Mouse (Mus musculus): Measurements from ENCODE around the gene Ntn3.

Gene Ntn3

DNA sequence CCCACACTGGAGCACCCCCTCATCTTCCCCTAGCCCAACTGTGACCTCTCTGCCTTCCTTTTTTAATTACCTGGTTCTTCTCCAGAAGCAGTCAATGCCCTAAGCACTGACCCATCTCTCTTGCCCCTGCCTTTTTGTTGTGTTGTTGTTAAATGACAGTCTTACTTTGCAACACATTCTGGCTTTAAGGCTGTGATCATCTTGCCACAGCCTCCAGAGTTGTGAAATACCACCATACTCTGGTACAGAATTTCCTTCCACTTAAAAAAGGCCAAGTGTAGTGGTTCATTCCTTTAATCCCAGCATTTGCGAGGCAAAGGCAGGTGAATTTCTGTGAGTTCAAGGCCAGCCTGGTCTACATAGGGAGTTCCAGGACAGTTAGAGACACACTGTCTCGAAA is 18.4 kb downstream of the Ntn3 start:
- DNase-seq (ENCODE audit: low spot score) = no peak

- DNase-seq (ENCODE audit: low spot score) = no peak
Observed at GRCm38 (mm10) chr17:24174259-24174658, 35.1 kb downstream of the Ntn3 start.

DNA sequence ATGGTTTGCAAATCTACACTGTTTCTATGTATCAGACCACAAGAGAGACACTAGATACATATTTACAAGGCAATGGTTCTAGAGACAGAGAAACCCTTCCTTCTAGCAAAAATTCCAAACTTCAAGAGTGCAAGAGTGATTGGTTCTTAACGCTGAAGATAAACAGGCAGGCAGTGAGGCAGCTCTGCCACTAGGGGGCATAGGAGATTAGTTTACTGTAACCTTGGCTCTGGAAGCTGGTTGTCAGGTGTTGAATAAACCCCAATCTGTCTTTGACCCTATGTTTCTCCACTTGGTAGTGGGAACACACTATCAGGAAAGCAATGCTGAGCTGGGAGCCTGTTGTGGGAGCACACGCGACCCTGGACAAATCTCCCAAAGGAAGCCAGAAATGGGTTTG is 35.9 kb downstream of the Ntn3 start:
- DNase-seq (ENCODE audit: low spot score) = peak; percentile 93

GRCm38 (mm10) chr17:24171738-24172137 is 37.6 kb downstream of the Ntn3 start:
- no peak for DNase-seq (ENCODE audit: low spot score)

- DNase-seq (ENCODE audit: low spot score) = no peak
Observed at GRCm38 (mm10) chr17:24170729-24171128, 38.6 kb downstream of the Ntn3 start.

- no peak for DNase-seq (ENCODE audit: low spot score)
Observed at GRCm38 (mm10) chr17:24170125-24170524, 39.2 kb downstream of the Ntn3 start.

DNA sequence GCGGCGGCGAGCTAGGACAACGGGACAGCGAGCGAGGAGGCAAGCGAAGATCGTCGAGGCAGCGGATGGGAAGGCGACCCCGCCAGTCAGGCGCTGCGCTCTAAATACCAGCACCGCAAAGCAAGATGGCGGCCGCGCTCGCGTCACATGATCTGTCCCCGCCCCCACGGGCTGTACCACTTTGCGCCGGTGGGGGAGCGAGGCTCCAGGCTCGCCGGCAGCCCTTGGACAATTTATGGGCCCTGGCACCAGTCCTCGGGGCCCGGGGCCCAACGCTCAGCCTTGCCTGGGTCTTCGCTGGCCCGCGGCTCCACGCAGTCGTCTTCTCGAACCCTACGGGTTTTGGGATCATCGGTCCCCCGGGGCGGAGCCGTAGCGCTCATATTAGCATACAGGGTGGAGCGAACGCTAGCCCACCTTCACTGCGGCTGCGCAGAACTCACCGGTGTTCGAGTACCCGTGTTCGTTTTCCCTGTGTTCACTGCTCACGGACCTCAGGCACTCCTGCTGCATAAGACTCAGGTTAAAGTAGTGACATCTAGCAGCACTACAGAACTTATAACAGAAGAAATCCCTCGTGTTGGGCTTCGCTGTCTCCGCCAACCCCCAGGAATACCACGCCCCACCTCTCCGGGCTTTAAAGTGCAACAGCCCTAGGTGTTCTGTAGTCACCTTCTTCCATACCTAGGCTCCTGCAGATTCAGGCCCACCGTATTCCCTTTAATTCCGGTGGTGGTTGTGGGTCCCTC is 39.8 kb downstream of the Ntn3 start, which contains the start of gene Atp6v0c:
Gene Atp6v0c, minus strand, starts transcription at position 386 of the 749 bp plus-strand sequence.
- DNase-seq (ENCODE audit: low spot score) = peak; percentile 96

GRCm38 (mm10) chr17:24168590-24169277 is 40.6 kb downstream of the Ntn3 start:
- peak; percentile 67 for DNase-seq (ENCODE audit: low spot score)

DNA sequence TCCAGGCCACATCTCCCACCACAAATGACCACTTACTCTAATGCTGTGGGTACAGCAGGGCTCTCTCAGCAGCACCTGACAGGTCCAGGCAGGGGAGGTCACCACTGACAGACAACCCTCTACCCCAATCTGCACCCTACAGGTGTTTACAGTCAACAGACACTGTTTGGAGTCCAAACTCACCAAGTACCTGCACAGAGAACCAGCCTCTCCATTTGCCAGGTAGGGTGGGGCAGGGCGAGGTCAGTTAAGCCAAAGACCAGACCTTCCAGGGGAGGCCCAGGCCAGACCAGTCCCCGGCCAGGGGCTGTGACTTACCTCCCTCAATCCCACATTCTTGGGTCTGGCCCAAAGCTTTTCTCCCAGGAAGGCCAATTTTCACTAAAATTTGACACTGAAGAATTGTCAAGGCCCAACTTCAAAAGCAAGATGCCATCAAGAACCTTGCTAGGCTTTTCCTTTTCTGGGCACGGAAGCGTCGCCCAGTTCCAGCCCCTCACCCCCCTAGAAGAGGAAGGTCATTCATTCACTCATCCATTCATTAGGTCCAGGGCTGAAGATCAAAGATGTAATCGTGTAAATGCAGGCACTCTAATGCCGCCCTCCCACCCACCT is 41.3 kb downstream of the Ntn3 start:
- no peak for DNase-seq (ENCODE audit: low spot score)

GRCm38 (mm10) chr17:24167120-24167519 is 42.2 kb downstream of the Ntn3 start:
- DNase-seq (ENCODE audit: low spot score) = no peak

DNA sequence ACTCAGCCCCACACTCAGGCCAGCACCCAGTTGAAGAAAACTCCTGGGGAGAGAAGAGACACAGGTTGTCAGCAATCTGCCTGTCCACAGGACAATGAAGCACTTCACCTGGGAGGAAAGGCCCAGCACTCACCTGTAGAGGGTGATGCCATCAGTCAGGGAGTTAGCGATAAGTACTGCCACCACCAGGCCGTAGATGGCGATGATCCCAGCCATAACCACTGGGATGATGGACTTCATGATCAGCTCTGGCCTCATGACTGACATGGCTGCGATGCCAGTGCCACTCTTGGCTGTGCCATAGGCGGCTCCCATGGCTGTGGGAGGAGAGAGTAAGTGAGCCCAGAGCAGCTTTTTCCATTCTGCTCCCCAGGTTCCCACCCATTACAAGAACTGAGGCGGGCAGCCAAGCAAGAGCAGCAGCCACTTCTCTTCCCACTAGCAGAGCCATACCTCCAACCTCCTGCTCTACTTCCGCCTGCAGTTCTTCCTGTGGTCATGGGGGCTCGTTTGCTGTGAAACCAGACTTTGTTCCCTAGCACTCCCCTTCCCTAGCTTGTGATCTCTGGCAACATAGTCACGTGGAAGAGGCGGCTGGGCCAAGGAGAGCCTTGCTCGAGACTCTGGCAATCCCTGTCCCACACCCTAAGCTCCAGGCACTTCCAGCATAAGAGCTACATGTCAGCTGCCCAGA is 44.6 kb downstream of the Ntn3 start:
- no peak for DNase-seq (ENCODE audit: low spot score)

- peak; percentile 98 for DNase-seq (ENCODE audit: low spot score)
Observed at GRCm38 (mm10) chr17:24163176-24163962, 46.0 kb downstream of the Ntn3 start, which contains the start of gene Amdhd2. Amdhd2 (minus strand) TSS chr17:24163766.

GRCm38 (mm10) chr17:24162584-24163175 is 46.7 kb downstream of the Ntn3 start:
- no peak for DNase-seq (ENCODE audit: low spot score)

DNA sequence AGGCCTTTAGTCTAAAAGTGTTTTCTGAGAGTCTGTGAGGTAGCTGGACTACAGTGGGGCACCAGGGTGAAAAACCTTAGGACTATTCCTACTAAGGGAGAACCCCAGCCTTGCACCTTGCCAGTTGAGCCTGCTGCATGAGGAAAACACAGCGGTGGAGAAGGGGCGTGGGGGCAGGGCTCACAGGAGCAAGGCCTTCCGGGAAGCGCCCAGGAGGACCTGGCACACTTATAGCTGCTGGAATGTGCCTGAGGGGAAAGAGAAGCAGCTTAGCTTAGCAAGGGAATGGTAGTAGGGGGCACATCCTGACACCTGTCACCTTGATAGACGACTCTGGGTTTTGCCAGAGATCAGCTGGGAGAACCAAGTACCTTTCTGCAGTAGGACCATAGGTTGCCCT is 47.9 kb downstream of the Ntn3 start:
- no peak for DNase-seq (ENCODE audit: low spot score)

DNA sequence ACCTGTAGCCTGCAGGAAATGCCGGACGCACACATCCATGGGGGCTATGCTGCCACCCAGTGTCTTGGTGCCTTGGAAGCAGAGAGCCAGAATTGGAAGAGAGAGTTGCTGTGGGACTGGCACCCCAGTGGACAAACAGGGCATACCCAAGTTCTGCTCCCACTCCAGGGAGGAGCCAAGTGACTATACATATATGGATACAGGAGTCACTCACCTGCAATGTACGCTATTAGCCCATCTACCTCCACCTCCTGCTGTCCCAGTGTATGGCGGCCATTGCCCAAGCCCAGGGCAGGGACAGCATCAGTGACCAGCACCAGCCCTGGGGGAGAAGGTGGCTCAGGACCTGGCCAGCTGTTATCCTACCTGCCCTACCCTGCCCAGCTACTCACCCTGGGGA is 51.8 kb downstream of the Ntn3 start:
- DNase-seq (ENCODE audit: low spot score) = no peak

DNA sequence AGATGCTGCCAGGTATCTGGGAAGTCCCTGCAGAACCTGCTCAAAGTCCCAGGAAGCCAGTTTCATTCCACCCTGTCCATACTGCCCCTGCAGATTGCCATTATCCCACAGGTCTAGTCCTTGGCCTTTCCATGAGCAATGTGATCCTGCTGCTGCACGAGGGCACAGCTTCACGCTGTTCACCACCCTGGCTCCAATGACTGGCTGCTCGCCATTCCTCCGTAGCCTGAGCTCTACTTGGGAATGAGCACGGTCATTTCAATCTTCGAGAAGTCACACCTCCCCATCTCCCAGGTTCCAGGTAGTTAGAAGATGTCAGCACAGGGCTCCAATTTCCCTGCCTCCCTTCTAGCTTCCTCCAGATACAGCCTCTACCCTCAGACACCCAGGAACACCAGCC is 52.2 kb downstream of the Ntn3 start:
- no peak for DNase-seq (ENCODE audit: low spot score)

- no peak for DNase-seq (ENCODE audit: low spot score)
Observed at GRCm38 (mm10) chr17:24156394-24156793, 52.9 kb downstream of the Ntn3 start.

DNA sequence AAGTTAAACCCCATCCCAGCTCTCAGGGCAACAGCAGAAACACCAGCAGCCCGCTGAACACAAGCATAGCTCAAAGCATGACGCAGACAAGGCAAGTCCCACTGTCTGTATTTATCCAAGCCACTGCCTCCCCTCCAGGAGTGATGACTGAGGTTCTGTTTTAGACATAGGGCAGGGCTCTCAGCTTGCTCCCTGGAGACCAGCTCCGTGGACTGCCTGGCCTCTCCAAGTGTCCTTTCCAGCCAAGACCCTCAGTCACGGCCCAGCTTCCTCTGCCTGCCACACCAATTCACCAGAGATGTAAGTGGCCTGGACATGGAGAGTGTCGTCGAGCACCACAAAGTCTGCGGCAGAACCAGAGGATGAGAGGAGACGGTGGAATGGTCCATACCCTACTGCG is 53.6 kb downstream of the Ntn3 start:
- DNase-seq (ENCODE audit: low spot score) = no peak

DNA sequence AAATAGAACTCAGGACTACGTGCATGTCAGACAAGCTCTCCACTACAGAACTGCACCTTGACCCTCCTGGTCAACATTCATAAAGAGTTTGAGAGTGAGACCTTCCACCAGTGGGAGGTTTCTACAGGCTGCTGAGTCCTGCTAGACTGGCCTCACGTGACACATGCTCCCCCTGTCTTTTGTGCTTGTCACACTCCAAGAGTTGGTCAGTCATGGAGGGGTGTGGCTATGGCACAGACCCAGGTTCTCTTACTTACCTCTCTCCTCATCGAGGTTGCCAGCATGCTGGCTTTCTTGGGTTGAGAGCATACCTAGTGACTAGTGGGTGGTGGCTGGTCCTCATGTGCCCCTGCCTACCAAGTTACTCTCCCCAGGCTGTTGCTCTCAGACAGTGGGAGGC is 54.9 kb downstream of the Ntn3 start:
- DNase-seq (ENCODE audit: low spot score) = no peak

Measured in retina, embryonic 14.5 days (tissue).